Mouse (Mus musculus): ENCODE data around the gene Atp1b2. TPM values are rescaled to one million over a fixed set of nuclear protein-coding genes. Genes with fewer than 3 reads are reported as not detected.
A peak's percentile ranks its signal among the peaks of the same experiment; 100 is the strongest.

Atp1b2 gene
- polyA plus RNA-seq, 1 experiment from 2014 or later = 46.5 TPM

DNA sequence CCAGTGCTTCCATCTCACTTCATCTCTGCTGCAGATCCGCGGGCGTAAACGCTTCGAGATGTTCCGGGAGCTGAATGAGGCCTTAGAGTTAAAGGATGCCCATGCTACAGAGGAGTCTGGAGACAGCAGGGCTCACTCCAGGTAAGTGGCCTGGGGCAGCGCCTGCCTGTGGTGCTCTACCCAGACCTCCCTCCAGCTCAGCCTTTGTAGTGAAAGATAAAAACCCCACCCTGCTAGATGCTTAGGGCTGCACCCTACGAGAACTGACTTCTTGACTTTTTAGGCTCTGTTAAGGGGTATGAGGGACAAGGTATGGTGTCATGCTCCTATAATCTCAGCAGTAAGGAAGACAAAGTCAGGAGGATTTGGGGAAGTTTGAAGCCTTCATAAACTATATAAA, 15.1 kb downstream of the Atp1b2 start:
- no peak overlapping the region for H3K4me3 ChIP-seq (replicated peaks; ENCODE audit: low read depth, low read length)
- WGBS = 95% methylated on average over 8 of the region's 8 CpGs
- no peak overlapping the region for H3K4me2 ChIP-seq (ENCODE audit: low read length)
- H3K27me3 ChIP-seq (ENCODE audit: control insufficient read depth, insufficient read depth, low read length) = no peaks in the 10 kb centered on the region
- ATAC-seq (ENCODE audit: low FRiP score, low TSS enrichment) = no peak
- no peak for DNase-seq
- H3K36me3 ChIP-seq (ENCODE audit: control insufficient read depth, insufficient read depth, low read length) = peaks cover 51% of the 10 kb centered on the region
- no peaks in the 10 kb centered on the region for H3K4me1 ChIP-seq (ENCODE audit: control insufficient read depth, insufficient read depth, low read length)
- H3K27ac ChIP-seq (replicated peaks; ENCODE audit: low read depth, low read length) = no peak overlapping the region
- no peaks in the 10 kb centered on the region for H3K9me3 ChIP-seq (ENCODE audit: control insufficient read depth, low read length)
- H3K9ac ChIP-seq (replicated peaks; ENCODE audit: low read length) = no peak overlapping the region

DNA sequence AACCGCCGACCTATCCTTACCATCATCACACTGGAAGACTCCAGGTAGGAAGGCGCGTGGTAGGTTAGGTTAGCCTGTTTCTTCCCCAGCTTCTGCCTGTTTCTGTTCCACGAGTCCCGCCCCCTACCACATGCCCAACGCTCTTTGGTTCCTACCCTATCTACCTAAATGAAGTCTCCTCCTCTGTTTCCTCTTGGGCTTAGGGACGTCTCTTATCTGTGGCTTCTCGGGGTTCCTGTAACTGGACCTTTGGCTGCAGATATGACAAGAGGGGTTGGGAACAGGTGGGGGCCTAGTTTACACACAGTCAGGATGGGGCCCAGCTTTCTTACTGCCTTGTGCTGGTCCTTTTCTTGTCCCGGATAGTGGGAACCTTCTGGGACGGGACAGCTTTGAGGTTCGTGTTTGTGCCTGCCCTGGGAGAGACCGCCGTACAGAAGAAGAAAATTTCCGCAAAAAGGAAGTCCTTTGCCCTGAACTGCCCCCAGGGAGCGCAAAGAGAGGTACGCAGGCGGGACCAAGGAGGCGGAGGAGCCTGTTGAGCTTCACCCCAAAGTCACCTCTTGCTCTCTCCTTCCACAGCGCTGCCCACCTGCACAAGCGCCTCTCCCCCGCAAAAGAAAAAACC, 16.4 kb downstream of the Atp1b2 start:
- no peak overlapping the region for H3K9ac ChIP-seq (replicated peaks; ENCODE audit: low read length)
- DNase-seq (no peak), ATAC-seq (ENCODE audit: low FRiP score, low TSS enrichment) (no peak)
- H3K36me3 ChIP-seq (ENCODE audit: control insufficient read depth, insufficient read depth, low read length) = peaks cover 49% of the 10 kb centered on the region
- WGBS = 96% methylated on average over 22 of the region's 22 CpGs
- H3K9me3 ChIP-seq (ENCODE audit: control insufficient read depth, low read length) = no peaks in the 10 kb centered on the region
- no peaks in the 10 kb centered on the region for H3K27me3 ChIP-seq (ENCODE audit: control insufficient read depth, insufficient read depth, low read length)
- no peak overlapping the region for H3K27ac ChIP-seq (replicated peaks; ENCODE audit: low read depth, low read length)
- no peaks in the 10 kb centered on the region for H3K4me1 ChIP-seq (ENCODE audit: control insufficient read depth, insufficient read depth, low read length)
- H3K4me2 ChIP-seq (ENCODE audit: low read length) = no peak overlapping the region
- no peak overlapping the region for H3K4me3 ChIP-seq (replicated peaks; ENCODE audit: low read depth, low read length)

DNA sequence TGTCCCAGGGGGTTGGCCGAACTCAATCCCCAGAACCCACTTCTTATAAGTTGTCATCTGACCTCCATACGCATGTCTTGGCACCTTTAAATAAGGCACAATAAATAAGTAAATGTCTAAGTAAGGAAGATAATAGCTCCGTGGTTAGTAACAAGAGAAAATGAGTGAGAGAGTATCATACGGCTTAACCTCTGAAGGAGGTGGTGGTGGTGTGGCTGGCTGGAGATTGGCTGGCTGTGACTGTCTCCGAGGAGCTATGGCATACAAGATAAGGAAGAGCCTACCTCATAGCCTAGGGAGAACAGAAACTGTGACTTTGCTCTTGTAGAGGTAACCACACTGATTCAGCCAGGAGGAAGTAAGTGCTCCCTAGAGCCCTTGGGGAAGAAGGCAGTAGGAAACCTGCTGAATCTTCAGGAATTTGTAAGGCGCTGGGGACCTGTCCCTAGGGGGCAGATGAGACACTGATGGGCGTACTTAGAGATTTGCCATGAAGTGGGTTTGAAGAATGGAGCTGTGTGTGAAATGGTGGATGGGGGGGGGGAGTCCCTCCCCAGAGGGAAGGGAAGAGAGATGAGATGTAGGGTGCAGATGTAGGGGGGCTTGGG, 19.9 kb downstream of the Atp1b2 start:
- H3K27ac ChIP-seq (replicated peaks; ENCODE audit: low read depth, low read length) = no peak overlapping the region
- H3K27me3 ChIP-seq (ENCODE audit: control insufficient read depth, insufficient read depth, low read length) = no peaks in the 10 kb centered on the region
- peaks cover 39% of the 10 kb centered on the region for H3K36me3 ChIP-seq (ENCODE audit: control insufficient read depth, insufficient read depth, low read length)
- 0 out of 2 replicates have a peak, but pooled peaks cover 6% of the 10 kb centered on the region for H3K4me1 ChIP-seq (ENCODE audit: control insufficient read depth, insufficient read depth, low read length)
- 83% methylated on average over 7 of the region's 7 CpGs for WGBS
- H3K9me3 ChIP-seq (ENCODE audit: control insufficient read depth, low read length) = no peaks in the 10 kb centered on the region
- H3K4me3 ChIP-seq (replicated peaks; ENCODE audit: low read depth, low read length) = no peak overlapping the region
- no peak overlapping the region for H3K9ac ChIP-seq (replicated peaks; ENCODE audit: low read length)
- no peak overlapping the region for H3K4me2 ChIP-seq (ENCODE audit: low read length)
- ATAC-seq (ENCODE audit: low FRiP score, low TSS enrichment) = no peak
- DNase-seq = no peak

DNA sequence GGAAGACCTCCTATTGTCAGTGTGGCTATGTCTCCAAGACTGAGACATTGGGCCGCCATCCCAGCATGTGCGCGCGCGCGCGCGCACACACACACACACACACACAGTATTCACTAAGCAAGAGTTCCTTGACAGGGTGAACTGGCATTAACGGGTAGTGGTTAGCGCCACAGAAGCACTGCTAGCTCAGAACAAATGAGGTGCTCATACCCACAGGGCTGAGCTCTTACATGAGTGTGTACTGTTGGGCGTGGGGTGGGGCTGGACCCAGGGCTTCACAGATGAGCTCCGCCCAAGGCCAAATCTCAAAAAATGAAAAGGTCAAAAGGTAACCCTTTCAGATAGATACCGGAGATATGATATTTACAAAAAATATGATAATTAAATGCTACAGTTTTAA, 20.8 kb downstream of the Atp1b2 start:
- Histone ChIP-seq H3K4me3 (replicated peaks; ENCODE audit: low read depth, low read length) (no peak overlapping the region), H3K9ac (replicated peaks; ENCODE audit: low read length) (no peak overlapping the region), H3K36me3 (ENCODE audit: control insufficient read depth, insufficient read depth, low read length) (peaks cover 30% of the 10 kb centered on the region), H3K9me3 (ENCODE audit: control insufficient read depth, low read length) (no peaks in the 10 kb centered on the region), H3K27ac (replicated peaks; ENCODE audit: low read depth, low read length) (no peak overlapping the region), H3K27me3 (ENCODE audit: control insufficient read depth, insufficient read depth, low read length) (no peaks in the 10 kb centered on the region), H3K4me2 (ENCODE audit: low read length) (no peak overlapping the region), H3K4me1 (ENCODE audit: control insufficient read depth, insufficient read depth, low read length) (0 out of 2 replicates have a peak, but pooled peaks cover 6% of the 10 kb centered on the region)
- DNase-seq (no peak), ATAC-seq (ENCODE audit: low FRiP score, low TSS enrichment) (no peak)
- WGBS = 96% methylated on average over 13 of the region's 13 CpGs

DNA sequence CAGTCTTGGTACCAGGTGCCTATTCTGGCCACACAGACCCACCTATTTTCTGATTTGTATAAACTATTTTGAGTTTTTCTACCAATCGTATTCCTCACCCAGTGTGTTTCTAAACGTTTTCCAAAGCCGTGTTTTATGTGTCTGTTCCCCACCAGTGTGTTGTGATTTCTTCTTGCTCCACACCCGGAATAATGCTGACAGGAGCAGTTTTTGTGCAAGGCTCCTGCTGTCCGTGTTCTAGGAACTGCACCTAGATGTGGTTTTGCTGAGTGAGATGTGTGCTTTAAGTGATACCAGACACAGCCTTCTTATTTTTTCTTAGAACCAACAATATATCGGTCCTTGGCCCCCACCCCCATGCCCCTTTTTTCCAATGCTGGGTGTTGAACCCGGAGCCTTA, 21.7 kb downstream of the Atp1b2 start:
- no peak overlapping the region for H3K4me2 ChIP-seq (ENCODE audit: low read length)
- no peaks in the 10 kb centered on the region for H3K27me3 ChIP-seq (ENCODE audit: control insufficient read depth, insufficient read depth, low read length)
- DNase-seq (no peak), ATAC-seq (ENCODE audit: low FRiP score, low TSS enrichment) (no peak)
- 0 out of 2 replicates have a peak, but pooled peaks cover 6% of the 10 kb centered on the region for H3K4me1 ChIP-seq (ENCODE audit: control insufficient read depth, insufficient read depth, low read length)
- no peaks in the 10 kb centered on the region for H3K9me3 ChIP-seq (ENCODE audit: control insufficient read depth, low read length)
- no peak overlapping the region for H3K27ac ChIP-seq (replicated peaks; ENCODE audit: low read depth, low read length)
- H3K9ac ChIP-seq (replicated peaks; ENCODE audit: low read length) = no peak overlapping the region
- 89% methylated on average over 7 of the region's 7 CpGs for WGBS
- H3K4me3 ChIP-seq (replicated peaks; ENCODE audit: low read depth, low read length) = no peak overlapping the region
- peaks cover 21% of the 10 kb centered on the region for H3K36me3 ChIP-seq (ENCODE audit: control insufficient read depth, insufficient read depth, low read length)

DNA sequence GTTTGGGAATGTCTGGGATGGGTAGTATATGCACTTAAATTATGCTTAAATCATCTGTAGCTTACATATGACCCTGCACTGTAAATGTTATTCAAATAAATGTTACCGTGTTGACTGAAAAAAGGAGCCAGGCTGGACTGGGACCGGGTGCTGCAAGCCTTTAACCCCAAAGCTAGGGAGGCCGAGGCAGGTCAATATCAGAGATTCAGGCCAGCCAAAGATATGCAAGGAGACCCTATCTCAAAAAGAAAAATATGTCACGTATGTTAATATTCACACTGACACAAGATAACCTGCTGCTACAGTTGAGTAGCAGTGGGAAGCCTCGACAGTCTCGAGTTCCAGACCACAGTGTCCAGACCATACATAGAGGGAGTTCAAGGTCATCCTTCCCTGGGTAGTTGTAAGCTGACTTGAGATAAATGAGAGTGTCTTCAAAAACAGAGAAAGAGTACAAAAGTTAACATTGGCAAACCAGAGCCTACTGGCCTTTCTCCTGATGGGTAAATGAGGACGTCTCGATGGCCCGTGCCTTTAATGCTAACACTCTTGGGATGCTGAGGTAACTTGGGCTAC, 23.4 kb downstream of the Atp1b2 start:
- 59% methylated on average over 9 of the region's 9 CpGs for WGBS

DNA sequence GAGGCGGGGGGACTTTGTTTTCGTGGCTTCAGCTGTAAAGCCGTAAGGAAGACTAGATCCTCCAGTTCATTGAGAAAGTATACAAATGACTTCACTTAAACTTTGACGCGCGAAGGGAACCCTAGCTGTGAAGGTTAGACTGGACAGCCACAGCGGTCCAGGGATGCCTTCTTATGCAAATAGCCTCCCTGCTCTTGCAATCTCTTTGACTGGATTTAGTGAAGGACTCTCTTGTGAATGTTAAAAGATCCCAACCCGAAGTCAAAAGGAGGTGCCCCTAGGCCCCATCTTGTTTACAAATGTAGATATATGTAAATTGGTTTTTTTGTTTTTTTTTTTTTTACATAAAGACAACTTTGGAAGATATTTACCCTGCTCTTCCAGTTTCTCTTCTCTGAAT, 23.9 kb downstream of the Atp1b2 start:
- DNase-seq = peak; percentile 50

More for the DNA sequence above, 23.4 kb downstream of the Atp1b2 start:
- Histone ChIP-seq H3K36me3 (ENCODE audit: control insufficient read depth, insufficient read depth, low read length) (peaks cover 4% of the 10 kb centered on the region), H3K9ac (replicated peaks; ENCODE audit: low read length) (peak overlapping the region; percentile 77; the same call in 1 of the 2 replicates), H3K4me2 (ENCODE audit: low read length) (peak overlapping the region; percentile 90), H3K4me1 (ENCODE audit: control insufficient read depth, insufficient read depth, low read length) (peaks cover 20% of the 10 kb centered on the region), H3K4me3 (replicated peaks; ENCODE audit: low read depth, low read length) (peak overlapping the region; percentile 79), H3K27me3 (ENCODE audit: control insufficient read depth, insufficient read depth, low read length) (no peaks in the 10 kb centered on the region), H3K27ac (replicated peaks; ENCODE audit: low read depth, low read length) (no peak overlapping the region), H3K9me3 (ENCODE audit: control insufficient read depth, low read length) (no peaks in the 10 kb centered on the region)
- ATAC-seq (ENCODE audit: low FRiP score, low TSS enrichment) = no peak
- DNase-seq = no peak

DNA sequence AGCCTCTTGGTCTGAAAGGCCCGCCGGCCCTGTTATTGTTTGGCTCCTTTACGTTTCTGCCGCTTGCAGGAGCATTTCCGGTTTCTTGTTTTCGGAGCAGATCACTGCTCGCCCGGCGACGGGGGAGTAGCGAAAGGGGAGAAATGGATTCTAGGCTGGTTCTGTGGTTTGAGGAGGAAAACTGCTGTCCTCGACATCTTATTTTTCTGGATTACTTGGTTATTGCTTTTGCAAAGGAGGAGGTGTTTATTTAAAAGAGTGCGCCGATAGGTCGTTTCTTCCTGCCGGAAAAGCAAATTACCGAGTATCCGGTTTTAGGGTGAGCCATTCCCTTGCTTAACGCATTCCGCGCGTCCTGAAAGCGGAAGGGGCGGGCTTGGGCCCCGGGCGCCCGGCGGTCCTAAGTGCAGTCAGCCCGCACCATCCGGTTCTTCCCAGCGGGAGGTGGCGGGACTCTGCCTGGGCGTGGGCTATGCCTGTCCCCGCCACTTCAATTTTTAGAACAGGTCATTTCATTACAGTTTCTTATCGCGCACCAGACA, 24.5 kb downstream of the Atp1b2 start:
- Histone ChIP-seq H3K4me3 (replicated peaks; ENCODE audit: low read depth, low read length) (peak overlapping the region; percentile 79), H3K27me3 (ENCODE audit: control insufficient read depth, insufficient read depth, low read length) (no peaks in the 10 kb centered on the region), H3K4me1 (ENCODE audit: control insufficient read depth, insufficient read depth, low read length) (peaks cover 26% of the 10 kb centered on the region), H3K36me3 (ENCODE audit: control insufficient read depth, insufficient read depth, low read length) (peaks cover 4% of the 10 kb centered on the region; the same call in 1 of the 2 replicates), H3K27ac (replicated peaks; ENCODE audit: low read depth, low read length) (peak overlapping the region; percentile 94), H3K9me3 (ENCODE audit: control insufficient read depth, low read length) (no peaks in the 10 kb centered on the region), H3K9ac (replicated peaks; ENCODE audit: low read length) (peak overlapping the region; percentile 77), H3K4me2 (ENCODE audit: low read length) (peak overlapping the region; percentile 90)
- ATAC-seq (ENCODE audit: low FRiP score, low TSS enrichment) = peak; percentile 82
- DNase-seq = peak; percentile 97
- WGBS = under 1% methylated on average over 36 of the region's 36 CpGs

More for the DNA sequence above, 23.9 kb downstream of the Atp1b2 start:
- no peaks in the 10 kb centered on the region for H3K27me3 ChIP-seq (ENCODE audit: control insufficient read depth, insufficient read depth, low read length)
- peak overlapping the region; percentile 90 for H3K4me2 ChIP-seq (ENCODE audit: low read length)
- H3K27ac ChIP-seq (replicated peaks; ENCODE audit: low read depth, low read length) = peak overlapping the region; percentile 94
- WGBS = under 1% methylated on average over 8 of the region's 8 CpGs
- no peak for ATAC-seq (ENCODE audit: low FRiP score, low TSS enrichment)
- H3K9ac ChIP-seq (replicated peaks; ENCODE audit: low read length) = peak overlapping the region; percentile 77
- H3K4me1 ChIP-seq (ENCODE audit: control insufficient read depth, insufficient read depth, low read length) = peaks cover 25% of the 10 kb centered on the region
- no peaks in the 10 kb centered on the region for H3K9me3 ChIP-seq (ENCODE audit: control insufficient read depth, low read length)
- H3K36me3 ChIP-seq (ENCODE audit: control insufficient read depth, insufficient read depth, low read length) = peaks cover 4% of the 10 kb centered on the region; the same call in 1 of the 2 replicates
- H3K4me3 ChIP-seq (replicated peaks; ENCODE audit: low read depth, low read length) = peak overlapping the region; percentile 79
